Mouse (Mus musculus): ENCODE results near the gene Als2.

Als2 gene

DNA sequence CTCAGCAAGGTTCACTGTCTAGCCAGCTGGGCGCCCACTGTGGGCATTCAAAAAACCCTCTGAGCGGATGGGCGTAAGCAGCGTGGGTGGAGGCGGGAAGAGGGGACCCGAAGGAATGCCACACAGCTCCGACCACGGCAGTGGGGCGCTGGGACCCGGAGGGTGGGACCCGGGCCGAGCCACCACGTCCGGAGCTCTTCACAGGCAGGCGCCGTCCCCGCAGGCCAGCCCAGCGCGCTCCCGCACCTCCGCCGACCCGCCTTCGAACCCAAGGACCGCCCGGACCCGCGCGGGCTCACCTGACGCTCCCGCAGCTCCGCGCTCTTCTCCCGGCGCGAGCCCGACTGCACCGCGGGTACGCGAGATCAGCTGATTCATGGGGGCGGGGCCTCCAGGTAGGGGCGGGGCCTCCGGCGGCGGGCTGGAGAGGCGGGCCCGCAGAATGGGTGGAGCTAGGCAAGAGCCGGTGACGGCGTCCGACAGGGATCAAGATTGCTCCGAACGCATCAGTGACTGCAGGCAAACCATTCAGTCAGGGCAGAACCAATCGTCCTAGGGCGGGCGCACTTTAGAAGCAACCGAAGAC is at the start of gene Als2:
Gene Als2 (minus strand): TSS at position 376 of the 586 bp plus-strand sequence.
- peak; percentile 98 for DNase-seq (ENCODE audit: inconsistent ontology term)

DNA sequence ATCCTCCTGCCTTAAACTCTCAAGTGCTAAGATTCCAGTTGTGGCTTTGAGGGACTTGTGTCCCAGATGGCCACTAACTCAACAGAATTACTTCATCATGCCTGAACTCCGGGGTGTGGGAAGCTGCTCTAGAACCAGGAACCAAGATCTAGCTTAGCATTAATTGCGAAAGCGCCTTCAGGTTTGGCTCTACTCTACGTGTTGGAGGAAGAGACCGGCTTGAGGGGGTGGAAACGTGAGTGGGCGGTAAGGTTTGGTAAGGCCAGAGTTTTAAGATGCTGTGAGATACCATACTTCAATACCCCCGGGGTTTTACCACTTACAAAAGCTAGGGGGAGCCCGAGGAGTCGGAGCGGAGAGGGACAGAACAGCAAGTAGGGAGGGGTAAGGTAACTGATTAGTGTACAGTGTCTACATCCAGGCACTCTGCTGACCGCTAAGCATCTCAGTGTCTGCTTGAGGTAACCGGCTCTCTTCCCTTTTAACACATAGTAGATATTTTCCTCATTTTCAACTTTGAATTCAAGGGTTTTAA is 49.4 kb upstream of the Als2 start:
- DNase-seq (ENCODE audit: inconsistent ontology term): no peak

DNA sequence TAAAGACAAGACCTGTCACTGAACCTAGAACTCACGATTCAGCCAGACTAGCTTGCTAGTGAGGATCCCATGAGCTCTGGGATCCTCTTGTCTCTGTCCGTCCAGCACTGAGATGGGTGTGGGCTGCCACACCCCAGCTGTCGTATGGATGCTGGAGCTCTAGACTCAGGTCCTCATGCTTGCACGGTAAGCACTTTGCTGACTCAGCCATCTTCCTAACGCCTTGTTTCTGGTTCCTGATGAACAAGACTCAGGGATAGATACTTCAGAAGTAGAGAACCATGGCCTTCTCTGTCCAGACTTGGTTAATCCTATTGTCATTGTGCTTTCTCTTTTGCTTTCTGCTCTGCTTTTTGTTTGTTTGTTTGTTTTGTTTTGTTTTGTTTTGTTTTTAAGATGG is 48.8 kb upstream of the Als2 start:
- DNase-seq (ENCODE audit: inconsistent ontology term): no peak

DNA sequence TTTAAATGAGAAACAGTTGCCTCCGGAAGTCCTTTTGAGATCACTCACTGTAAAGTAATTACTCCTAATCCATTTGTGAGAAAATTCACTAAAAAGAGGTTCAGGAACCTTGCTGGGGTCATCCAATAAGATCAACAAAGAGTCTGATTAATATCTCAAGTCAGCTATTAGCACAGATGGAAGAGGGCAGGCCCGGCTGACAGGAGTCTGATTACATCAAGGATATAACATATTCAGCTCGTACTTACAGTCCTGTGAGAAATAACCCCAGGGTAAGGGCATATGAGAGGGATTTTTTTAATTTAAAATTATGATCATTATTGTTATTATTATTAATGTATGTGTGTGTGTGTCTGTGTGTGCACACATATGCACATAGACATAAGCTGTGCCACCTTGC is 35.2 kb upstream of the Als2 start:
- DNase-seq (ENCODE audit: inconsistent ontology term): no peak

DNA sequence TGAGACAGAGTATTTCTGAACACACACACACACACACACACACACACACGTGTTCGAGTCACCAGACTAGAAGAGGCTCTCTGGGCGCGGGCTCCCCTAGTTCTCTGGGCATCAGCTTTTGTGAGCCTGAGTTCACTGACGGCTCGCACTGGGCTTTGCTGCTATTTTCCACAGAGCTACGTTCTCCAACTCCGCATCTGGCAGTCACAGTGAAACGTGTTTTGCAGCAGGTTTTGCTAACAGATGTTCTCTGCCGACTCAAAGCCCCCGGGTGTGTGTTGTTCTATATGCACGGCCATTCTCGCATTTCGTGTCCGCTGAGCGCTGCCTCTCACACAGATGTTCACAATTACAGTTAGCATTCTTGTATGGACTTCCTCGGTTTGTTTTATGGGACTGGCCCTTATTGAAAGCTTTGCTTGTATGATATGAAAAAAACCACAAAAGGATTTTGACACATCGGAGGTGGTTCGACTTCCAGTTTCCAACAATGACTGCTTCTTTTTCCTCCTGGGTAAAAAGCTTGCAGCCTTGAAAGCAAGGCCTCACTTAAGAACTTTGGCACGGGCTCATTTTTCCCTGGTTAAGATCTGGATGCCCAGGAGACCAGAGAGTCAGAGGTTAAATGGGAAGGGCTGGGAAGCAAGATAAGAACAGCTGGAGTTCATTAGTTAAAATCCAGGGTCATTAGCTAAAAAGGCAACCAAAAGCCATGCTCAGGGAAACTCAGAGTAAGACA is 33.1 kb upstream of the Als2 start:
- DNase-seq (ENCODE audit: inconsistent ontology term): no peak

DNA sequence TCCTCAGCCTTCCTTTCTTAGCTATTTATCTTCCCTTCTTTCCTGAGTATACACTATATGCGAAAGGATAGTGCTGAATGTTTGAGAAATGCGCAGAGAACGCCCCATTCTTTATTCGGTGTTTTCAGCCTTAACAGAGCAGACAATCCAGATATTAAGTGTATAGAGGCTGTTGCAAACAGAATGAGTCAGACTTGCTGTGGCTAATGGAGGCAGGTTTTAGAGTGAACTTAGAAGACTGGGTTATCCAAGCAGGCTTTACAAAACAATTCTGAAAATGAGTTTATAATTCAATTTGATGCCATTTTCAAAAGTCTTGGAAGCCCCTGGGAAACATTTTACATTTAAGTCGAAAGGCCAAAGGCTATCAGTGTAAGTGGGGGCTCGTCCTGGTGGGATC is 32.4 kb upstream of the Als2 start:
- DNase-seq (ENCODE audit: inconsistent ontology term): no peak

DNA sequence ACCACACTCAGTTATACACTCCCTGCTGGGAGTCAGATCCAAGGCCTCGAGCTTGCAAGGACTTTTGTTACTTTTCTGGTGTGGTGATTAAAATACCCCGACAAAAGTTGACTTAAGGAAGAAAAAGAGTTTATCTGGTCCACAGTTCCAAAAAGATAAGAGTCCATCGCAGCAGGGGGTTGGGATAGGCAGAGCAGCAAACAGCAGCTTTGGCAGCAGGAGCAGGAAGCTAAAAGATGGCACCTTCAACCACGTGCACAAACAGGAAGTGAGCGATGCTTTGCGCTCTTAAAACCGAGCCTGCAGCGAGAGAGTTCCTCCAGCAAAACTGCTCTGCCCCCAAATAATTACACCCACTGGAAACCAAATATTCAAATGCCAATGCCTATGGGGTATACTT is 31.9 kb upstream of the Als2 start:
- no peak for DNase-seq (ENCODE audit: inconsistent ontology term)

DNA sequence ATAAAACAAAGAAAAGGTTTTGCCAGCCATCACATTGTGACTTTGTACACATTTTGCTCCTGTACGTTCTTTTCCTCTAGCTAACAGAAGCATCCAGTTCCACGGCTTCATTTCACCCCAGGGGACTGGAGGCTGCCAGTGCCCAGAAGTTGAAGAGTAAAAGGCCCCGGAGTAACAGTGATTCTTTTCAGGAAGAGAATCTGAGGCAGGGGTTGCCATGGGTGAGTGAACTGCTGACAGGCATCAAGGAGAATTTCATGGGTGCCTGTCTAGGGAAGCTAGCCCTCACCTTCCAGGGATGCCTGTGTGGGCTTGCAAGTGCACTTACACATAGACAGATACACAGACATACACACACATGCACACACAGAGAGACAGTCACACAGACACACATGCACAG is 20.7 kb upstream of the Als2 start:
- no peak for DNase-seq (ENCODE audit: inconsistent ontology term)

DNA sequence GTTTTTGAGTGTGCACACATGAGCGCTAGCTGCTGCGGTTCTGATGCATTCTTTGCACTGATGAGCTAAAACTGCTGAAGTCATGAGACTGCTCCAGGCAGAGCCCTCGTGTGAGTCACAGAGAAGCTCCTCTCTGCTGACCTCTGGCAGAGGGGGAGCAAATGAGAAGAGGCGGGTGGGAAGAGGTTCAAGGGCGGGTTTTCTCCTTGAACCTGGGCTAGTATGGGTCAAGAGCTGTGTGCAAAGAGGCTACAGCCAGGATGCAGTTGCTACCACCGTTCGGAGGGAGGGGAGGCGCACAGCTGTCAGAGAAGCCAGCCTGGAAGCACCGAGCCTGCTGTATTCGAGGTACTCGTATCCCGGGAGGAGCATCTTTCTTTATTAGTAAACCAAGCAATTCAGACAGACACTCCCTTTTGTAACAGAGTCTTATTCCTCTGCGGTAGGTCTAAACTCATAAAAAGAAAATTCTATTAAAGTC is 19.8 kb upstream of the Als2 start, which contains the start of gene Cdk15:
Gene Cdk15 (plus strand): TSS at position 156 of the 481 bp plus-strand sequence.
- peak; percentile 68 for DNase-seq (ENCODE audit: inconsistent ontology term)

DNA sequence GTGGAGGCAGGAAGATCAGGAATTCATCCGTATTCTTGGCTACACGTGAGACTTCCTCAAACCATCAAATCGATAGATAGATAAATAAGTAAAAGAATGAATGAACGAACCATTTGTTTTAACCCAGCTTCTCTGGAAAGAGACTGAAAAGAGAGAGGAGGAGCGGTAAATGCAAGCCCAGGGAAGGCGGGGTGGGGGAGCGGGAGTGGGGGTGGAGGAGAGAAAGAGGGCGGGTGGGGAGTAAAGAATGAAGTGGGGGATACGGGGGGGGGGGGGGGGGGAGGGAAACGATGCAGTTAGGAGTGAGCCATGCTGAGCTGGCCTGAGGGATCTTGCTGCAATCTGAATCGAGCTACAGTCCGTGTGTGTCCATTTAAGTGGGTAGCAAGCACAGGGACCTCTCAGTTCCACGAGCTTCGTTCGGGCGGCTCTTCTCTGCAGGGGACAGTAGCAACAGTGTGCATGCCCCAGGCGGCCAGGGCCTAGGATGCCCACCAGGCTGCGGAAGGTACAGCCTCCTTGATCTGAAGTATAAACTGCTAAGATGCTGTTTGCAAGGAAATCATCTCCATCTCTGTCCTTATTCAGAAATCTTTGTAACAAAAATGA is 16.4 kb upstream of the Als2 start:
- DNase-seq (ENCODE audit: inconsistent ontology term): no peak

- DNase-seq (ENCODE audit: inconsistent ontology term): no peak
These were observed 15.7 kb upstream of the Als2 start for GRCm38 (mm10) chr1:59252762-59253161.

DNA sequence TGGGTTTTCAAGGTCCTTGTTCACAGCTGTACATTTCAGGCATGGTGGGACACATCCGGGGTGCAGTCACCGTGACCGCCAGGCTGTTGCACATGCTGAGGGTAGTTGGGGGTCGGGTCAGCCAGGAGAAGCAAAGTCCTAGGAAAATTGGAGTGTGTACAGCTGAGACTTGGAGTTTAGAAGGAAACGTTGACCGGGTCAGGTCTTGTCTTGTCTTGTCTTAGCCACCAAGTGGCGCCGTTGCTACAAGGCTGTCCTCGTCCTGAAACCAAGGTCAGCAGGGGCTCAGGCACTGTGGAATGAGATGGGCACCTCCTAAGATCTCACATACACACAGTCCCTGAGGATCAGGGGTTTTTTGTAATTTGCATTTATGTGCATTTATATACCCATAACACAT is 10.6 kb upstream of the Als2 start:
- peak; percentile 45 for DNase-seq (ENCODE audit: inconsistent ontology term)

- no peak for DNase-seq (ENCODE audit: inconsistent ontology term)
These were observed 6.7 kb upstream of the Als2 start for GRCm38 (mm10) chr1:59243770-59244169.

DNA sequence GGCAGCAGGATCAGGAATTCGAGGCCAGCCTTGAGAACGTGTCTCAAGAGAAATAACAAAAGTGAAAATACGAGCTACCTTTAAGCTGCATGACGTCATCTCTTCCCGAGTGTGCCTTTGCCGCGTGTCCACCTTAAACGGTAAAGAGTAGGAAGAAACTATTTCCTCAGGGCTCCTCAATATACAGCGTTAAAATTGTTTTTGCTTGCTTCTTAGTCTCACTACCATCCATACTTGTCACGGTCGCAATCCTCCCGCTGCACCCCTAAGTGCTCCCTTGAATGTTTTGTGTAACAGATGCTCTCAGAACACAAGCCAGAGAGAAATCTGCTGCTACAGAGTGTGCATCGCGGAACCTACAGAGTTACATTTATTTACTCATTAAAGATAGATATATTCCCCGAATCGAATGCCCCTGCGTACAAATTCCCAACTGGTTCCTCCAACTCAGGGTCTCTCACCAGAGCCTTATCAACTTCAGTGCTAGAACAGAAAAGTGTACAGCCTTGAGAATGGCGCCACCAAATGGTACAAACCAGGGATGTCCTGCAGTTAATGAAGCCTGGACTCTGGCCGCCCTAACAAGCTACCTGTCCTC is 682 bp upstream of the Als2 start:
- peak; percentile 61 for DNase-seq (ENCODE audit: inconsistent ontology term)

- DNase-seq (ENCODE audit: inconsistent ontology term): no peak
These were observed 7.8 kb downstream of the Als2 start for GRCm38 (mm10) chr1:59229187-59229586.

DNA sequence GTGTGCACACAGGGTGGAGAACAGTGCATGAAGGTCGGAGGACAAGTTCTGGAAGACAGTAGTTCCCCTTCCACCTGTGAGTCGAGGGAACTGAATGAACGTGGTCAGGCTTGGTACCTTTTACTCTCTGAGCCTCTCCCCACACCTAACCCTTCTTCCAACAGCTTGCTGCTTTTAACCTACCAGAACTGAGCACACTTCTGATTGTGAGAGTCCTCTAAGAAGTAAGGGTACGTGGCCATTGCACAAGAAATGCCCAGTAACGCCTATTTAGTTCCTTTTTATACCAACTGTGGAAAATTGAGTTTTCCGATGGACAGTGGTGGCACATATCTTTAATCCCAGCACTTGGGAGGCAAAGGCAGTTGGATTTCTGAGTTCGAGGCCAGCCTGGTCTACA is 8.5 kb downstream of the Als2 start:
- DNase-seq (ENCODE audit: inconsistent ontology term): no peak

DNA sequence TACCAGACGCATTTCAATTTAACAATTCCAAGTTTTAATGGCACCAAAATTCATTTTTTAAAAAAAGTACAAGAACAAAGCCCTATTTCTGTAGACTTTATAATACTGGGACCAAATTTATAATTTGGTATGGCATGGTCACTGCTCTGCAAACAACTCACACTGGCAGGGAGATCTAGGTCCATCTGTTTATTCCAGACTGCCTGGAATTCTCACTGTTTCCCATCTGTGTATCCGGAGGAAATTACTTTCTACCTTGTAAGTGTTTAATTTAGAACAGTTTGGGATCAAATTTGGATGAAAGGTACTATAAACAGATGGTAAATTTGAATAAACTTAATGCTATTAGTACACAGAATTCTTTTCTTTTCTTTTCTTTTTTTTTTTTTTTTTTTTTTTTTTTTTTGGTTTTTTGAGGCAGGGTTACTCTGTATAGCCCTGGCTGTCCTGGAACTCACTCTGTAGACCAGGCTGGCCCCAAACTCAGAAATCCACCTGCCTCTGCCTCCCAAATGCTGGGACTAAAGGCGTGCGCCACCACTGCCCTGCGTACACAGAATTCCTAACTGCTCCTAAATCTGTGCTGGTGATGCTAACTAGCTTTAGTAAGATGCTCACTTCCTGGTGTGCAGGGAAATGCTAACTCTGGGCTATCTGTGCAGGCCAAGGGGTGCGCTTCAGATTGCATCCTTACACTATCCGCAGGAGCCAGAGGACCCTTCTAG is 14.8 kb downstream of the Als2 start:
- DNase-seq (ENCODE audit: inconsistent ontology term): no peak

DNA sequence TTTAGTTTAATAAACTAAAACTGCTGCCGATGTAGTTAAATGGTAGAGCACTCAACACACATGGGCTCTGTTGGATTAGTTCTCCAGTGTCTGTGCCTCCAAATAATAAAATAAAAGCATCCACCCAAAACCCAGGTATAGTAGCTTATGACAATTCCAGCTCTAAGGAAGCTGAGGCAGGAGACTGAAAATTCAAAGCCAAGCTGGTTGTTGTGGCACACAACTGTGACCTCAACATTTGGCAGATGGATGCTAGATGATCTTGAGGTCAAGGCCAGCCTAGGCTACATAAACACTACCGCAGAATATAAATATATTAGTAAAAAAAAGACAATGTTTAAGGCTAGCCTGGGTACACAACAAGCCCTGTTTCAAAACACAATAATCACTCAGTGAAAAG is 15.4 kb downstream of the Als2 start:
- DNase-seq (ENCODE audit: inconsistent ontology term): no peak

DNA sequence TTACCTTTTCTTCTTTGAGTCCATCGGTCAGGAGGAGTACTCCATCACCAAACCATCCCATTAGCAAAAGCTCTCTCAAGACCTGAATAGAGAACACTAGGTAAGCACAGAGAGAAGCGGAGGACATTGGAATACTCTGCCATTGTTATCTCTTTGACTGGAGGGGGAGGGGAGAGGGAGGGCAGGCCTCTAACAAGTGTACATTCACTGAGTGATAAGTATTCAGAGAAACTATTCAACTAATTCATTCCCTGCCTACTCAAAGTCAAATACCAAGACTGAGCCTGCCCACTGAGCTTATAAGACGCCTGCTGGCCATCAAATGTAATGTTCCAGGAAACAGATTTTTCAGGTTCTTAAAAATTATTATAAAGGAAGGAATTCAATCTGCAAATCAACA is 16.7 kb downstream of the Als2 start:
- no peak for DNase-seq (ENCODE audit: inconsistent ontology term)

DNA sequence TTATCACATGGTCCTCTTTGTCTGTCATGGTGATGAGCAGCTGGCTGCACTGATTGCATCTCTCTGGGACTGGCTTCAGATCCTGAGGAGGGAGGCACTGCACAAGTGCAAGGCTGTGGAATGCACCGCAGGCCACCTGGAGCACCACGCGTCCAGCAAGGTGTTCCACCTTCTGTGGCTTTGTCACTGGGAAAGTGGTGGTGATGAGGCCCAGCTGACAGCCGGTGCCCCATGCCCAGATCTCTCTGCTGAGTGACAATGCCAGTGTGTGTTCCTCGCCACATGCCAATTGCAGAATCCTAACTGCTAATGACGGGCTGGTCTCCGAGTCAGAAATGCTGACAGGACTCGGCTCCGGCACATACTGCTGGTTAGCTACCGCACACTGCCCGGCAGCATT is 21.6 kb downstream of the Als2 start:
- DNase-seq (ENCODE audit: inconsistent ontology term): no peak

DNA sequence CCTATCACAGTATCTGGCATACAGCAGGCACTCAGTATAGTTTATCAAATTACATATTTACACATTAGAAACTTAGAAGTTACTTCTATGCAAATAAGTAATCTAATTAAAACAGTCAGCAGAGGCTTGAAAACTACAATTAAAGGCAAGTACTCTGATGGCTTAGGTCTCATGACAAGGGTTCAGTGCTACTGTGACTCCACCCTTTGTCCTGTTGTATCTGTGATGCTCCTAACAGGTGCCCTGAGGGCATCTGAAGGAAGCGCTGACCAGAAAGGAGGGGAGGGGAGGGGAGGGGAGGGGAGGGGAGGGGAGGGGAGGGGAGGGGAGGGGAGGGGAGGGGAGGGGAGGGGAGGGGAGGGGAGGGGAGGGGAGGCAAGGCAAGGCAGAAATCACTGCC is 24.1 kb downstream of the Als2 start:
- no peak for DNase-seq (ENCODE audit: inconsistent ontology term)

Measured in Muller cell, postnatal 12 days (primary cell).